Comparison of ENCODE assay signal across 17 mouse cellular contexts in the genomic region with DNA sequence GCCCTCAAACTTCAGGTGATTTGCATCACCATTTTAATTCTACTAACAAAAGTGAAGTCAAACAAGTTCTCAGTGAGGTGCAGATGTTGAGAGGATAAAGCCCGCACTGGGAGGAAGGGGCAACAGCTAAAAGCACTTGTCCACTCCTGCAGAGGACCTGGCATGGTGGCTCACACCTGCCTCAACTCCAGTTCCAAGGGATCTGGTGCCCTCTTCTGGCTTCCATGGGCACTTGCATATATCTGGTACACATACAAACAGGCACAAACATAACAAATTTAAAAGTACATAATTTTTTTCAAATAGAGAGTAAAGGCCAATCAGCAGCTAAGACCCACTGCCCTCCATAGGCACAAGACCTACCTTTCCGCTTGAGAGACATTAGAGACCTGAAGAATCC. TPM values are rescaled to one million over a fixed set of nuclear protein-coding genes. Genes with fewer than 3 reads are reported as not detected.
DNase-seq lines count a peak whose midpoint lies in the region; ATAC-seq and TF ChIP-seq lines count a peak whose summit lies in the region.
"Had no signal": no experiment of that assay in that cellular context is flagged by ENCODE, and none has a peak within 500 bp of the region (broad histone marks: within the 10 kb centered on the region; RNA-seq: fewer than 3 reads in every experiment).

No protein-coding gene starts in this region.

- no peak overlapping the region for H3K9ac ChIP-seq in hindbrain, postnatal 0 days (replicated peaks; ENCODE audit: low read length)
- no peak overlapping the region for H3K9ac ChIP-seq in hindbrain, embryonic 11.5 days (ENCODE audit: low read depth, low read length)
- H3K9ac ChIP-seq in midbrain, postnatal 0 days (replicated peaks; ENCODE audit: low read length, poor library complexity, severe bottlenecking) = no peak overlapping the region
- no peak overlapping the region for H3K9ac ChIP-seq in stomach, postnatal 0 days (ENCODE audit: low read length)
- H3K9ac ChIP-seq: forebrain, embryonic 13.5 days; lung, embryonic 15.5 days had no signal

- no peaks in the 10 kb centered on the region for H3K9me3 ChIP-seq in hindbrain, postnatal 0 days (ENCODE audit: low read length)
- H3K9me3 ChIP-seq in hindbrain, embryonic 11.5 days (ENCODE audit: control insufficient read depth, low read length) = no peaks in the 10 kb centered on the region
- no peaks in the 10 kb centered on the region for H3K9me3 ChIP-seq in midbrain, postnatal 0 days (ENCODE audit: low read length)
- no peaks in the 10 kb centered on the region for H3K9me3 ChIP-seq in midbrain, embryonic 10.5 days (replicated peaks)
- no peaks in the 10 kb centered on the region for H3K9me3 ChIP-seq in stomach, postnatal 0 days (ENCODE audit: control insufficient read depth, low read length)
- H3K9me3 ChIP-seq: forebrain, embryonic 13.5 days; lung, embryonic 15.5 days had no signal

- H3K4me2 ChIP-seq in hindbrain, postnatal 0 days (ENCODE audit: low read depth, low read length) = no peak overlapping the region
- no peak overlapping the region for H3K4me2 ChIP-seq in hindbrain, embryonic 11.5 days (replicated peaks; ENCODE audit: low read depth, low read length)
- no peak overlapping the region for H3K4me2 ChIP-seq in midbrain, postnatal 0 days (ENCODE audit: low read depth, low read length, poor library complexity, severe bottlenecking)
- no peak overlapping the region for H3K4me2 ChIP-seq in stomach, postnatal 0 days (replicated peaks; ENCODE audit: low read depth)
- H3K4me2 ChIP-seq: forebrain, embryonic 13.5 days; lung, embryonic 15.5 days had no signal

- H3K27me3 ChIP-seq in hindbrain, postnatal 0 days (ENCODE audit: insufficient read depth, low read length) = no peaks in the 10 kb centered on the region
- H3K27me3 ChIP-seq in hindbrain, embryonic 11.5 days (ENCODE audit: control insufficient read depth, insufficient read depth, low read length) = no peaks in the 10 kb centered on the region
- no peaks in the 10 kb centered on the region for H3K27me3 ChIP-seq in midbrain, postnatal 0 days (ENCODE audit: insufficient read depth, low read length)
- H3K27me3 ChIP-seq in midbrain, embryonic 10.5 days (ENCODE audit: low read depth, poor library complexity, severe bottlenecking) = no peaks in the 10 kb centered on the region
- H3K27me3 ChIP-seq in stomach, postnatal 0 days (ENCODE audit: control insufficient read depth, insufficient read depth, low read length) = no peaks in the 10 kb centered on the region
- H3K27me3 ChIP-seq: forebrain, embryonic 13.5 days; lung, embryonic 15.5 days had no signal

- TF ChIP-seq POLR2A in brain, embryonic 14.5 days (IDR thresholded peaks at IDR 0.05; ENCODE audit: borderline replicate concordance, extremely low read depth, insufficient read depth, insufficient read length, poor library complexity, severe bottlenecking) = no peak

- H3K4me3 ChIP-seq in hindbrain, postnatal 0 days (ENCODE audit: low read length) = no peak overlapping the region
- H3K4me3 ChIP-seq in hindbrain, embryonic 11.5 days (ENCODE audit: low read depth, low read length) = no peak overlapping the region
- H3K4me3 ChIP-seq in midbrain, postnatal 0 days (ENCODE audit: low read depth, low read length) = no peak overlapping the region
- H3K4me3 ChIP-seq in midbrain, embryonic 10.5 days = no peak overlapping the region
- H3K4me3 ChIP-seq in stomach, postnatal 0 days (ENCODE audit: low read depth, low read length) = no peak overlapping the region
- H3K4me3 ChIP-seq: forebrain, embryonic 13.5 days; lung, embryonic 15.5 days had no signal

- DNase-seq in hindbrain, postnatal 0 days (ENCODE audit: low spot score) = no peak
- DNase-seq in hindbrain, embryonic 11.5 days (ENCODE audit: low spot score) = no peak
- no peak for DNase-seq in midbrain, postnatal 0 days (ENCODE audit: low spot score)
- DNase-seq in midbrain, embryonic 10.5 days (ENCODE audit: low spot score) = no peak
- no peak for DNase-seq in brain, embryonic 14.5 days (ENCODE audit: low read depth)
- no peak for DNase-seq in stomach, postnatal 0 days (ENCODE audit: low spot score)
- no peak for DNase-seq in urinary bladder, postnatal 36 days (ENCODE audit: low spot score in 2 of 2)
- no peak for DNase-seq in cerebellum, adult 11 months
- DNase-seq: adrenal gland, adult 8-10 months; cerebellum, adult 11-12 months; gastrocnemius, postnatal 25 days; heart, postnatal 10 days; midbrain, embryonic 14.5 days; right cerebral cortex, postnatal 14 days had no signal

- no peaks in the 10 kb centered on the region for H3K36me3 ChIP-seq in hindbrain, postnatal 0 days (ENCODE audit: insufficient read depth, low read length)
- no peaks in the 10 kb centered on the region for H3K36me3 ChIP-seq in hindbrain, embryonic 11.5 days (ENCODE audit: control insufficient read depth, insufficient read depth, low read length)
- no peaks in the 10 kb centered on the region for H3K36me3 ChIP-seq in midbrain, postnatal 0 days (ENCODE audit: insufficient read depth, low read length)
- peaks cover 50% of the 10 kb centered on the region for H3K36me3 ChIP-seq in midbrain, embryonic 10.5 days
- H3K36me3 ChIP-seq in stomach, postnatal 0 days (ENCODE audit: control insufficient read depth, insufficient read depth, low read length) = no peaks in the 10 kb centered on the region

- H3K4me1 ChIP-seq in hindbrain, postnatal 0 days (ENCODE audit: insufficient read depth, low read length) = no peaks in the 10 kb centered on the region
- H3K4me1 ChIP-seq in hindbrain, embryonic 11.5 days (replicated peaks; ENCODE audit: control insufficient read depth, insufficient read depth, low read length) = no peaks in the 10 kb centered on the region
- H3K4me1 ChIP-seq in midbrain, postnatal 0 days (ENCODE audit: insufficient read depth, low read length) = no peaks in the 10 kb centered on the region
- H3K4me1 ChIP-seq in midbrain, embryonic 10.5 days = peaks cover 28% of the 10 kb centered on the region
- H3K4me1 ChIP-seq in stomach, postnatal 0 days (replicated peaks; ENCODE audit: control insufficient read depth, insufficient read depth) = no peaks in the 10 kb centered on the region

- 98% methylated on average over 2 of the region's 2 CpGs for WGBS in hindbrain, postnatal 0 days
- 85% methylated on average over 2 of the region's 2 CpGs for WGBS in hindbrain, embryonic 11.5 days
- WGBS in midbrain, postnatal 0 days = 94% methylated on average over 2 of the region's 2 CpGs
- WGBS in midbrain, embryonic 10.5 days = 86% methylated on average over 2 of the region's 2 CpGs
- WGBS in stomach, postnatal 0 days = 91% methylated on average over 2 of the region's 2 CpGs

- TF ChIP-seq EP300 in stomach, postnatal 0 days (optimal IDR thresholded peaks at IDR 0.05) = no peak

- ATAC-seq in hindbrain, postnatal 0 days = no peak
- ATAC-seq in hindbrain, embryonic 11.5 days (ENCODE audit: low FRiP score) = no peak
- no peak for ATAC-seq in midbrain, postnatal 0 days (ENCODE audit: low FRiP score)
- ATAC-seq in stomach, postnatal 0 days (ENCODE audit: low FRiP score, low TSS enrichment) = no peak
- ATAC-seq: forebrain, embryonic 13.5 days; intestine, embryonic 16.5 days had no signal

- no peak overlapping the region for H3K27ac ChIP-seq in hindbrain, postnatal 0 days
- H3K27ac ChIP-seq in hindbrain, embryonic 11.5 days (ENCODE audit: low read depth, low read length) = no peak overlapping the region
- H3K27ac ChIP-seq in midbrain, postnatal 0 days (ENCODE audit: low read depth, low read length) = no peak overlapping the region
- H3K27ac ChIP-seq in midbrain, embryonic 10.5 days (replicated peaks) = no peak overlapping the region
- no peak overlapping the region for H3K27ac ChIP-seq in stomach, postnatal 0 days (replicated peaks)
- H3K27ac ChIP-seq: forebrain, embryonic 13.5 days; lung, embryonic 15.5 days had no signal

- TF ChIP-seq CTCF in hindbrain, postnatal 0 days (IDR thresholded peaks at IDR 0.05; ENCODE audit: low read depth) = peak; percentile 47
- peak; percentile 44 for TF ChIP-seq CTCF in midbrain, postnatal 0 days (IDR thresholded peaks at IDR 0.05)
- TF ChIP-seq CTCF in brain, embryonic 14.5 days (IDR thresholded peaks at IDR 0.05; ENCODE audit: borderline replicate concordance, extremely low read depth, insufficient read depth, insufficient read length) = peak; percentile 31; the same call in 1 of the 2 replicates
- TF ChIP-seq CTCF in stomach, postnatal 0 days (IDR thresholded peaks at IDR 0.05; ENCODE audit: low read depth) = peak; percentile 59

RNA-seq across cellular contexts. Expression of a gene that starts 10.5 kb away (rescaled TPM):
- 5.4 and 5.5 TPM in 2 replicates for total RNA-seq in hindbrain, postnatal 0 days (2014; rRNA removed)
- polyA plus RNA-seq in hindbrain, postnatal 0 days (2015; fragmentation: Nextera tagmentation; extraction: Ambion mirVana) = 3.9 and 4.4 TPM in 2 replicates
- polyA plus RNA-seq in hindbrain, embryonic 11.5 days (2014; fragmentation: Nextera tagmentation; extraction: Ambion mirVana) = 31.5 and 33.3 TPM in 2 replicates
- total RNA-seq in midbrain, postnatal 0 days (2014; rRNA removed) = 4.5 and 5.7 TPM in 2 replicates
- 2.5 and 2.9 TPM in 2 replicates for polyA plus RNA-seq in midbrain, postnatal 0 days (2015; fragmentation: Nextera tagmentation; extraction: Ambion mirVana)
- 38.1 and 39.5 TPM in 2 replicates for polyA plus RNA-seq in midbrain, embryonic 10.5 days (2016; fragmentation: Nextera tagmentation; extraction: Ambion mirVana)
- polyA plus RNA-seq in brain, embryonic 14.5 days (2012; rRNA removed) = 10.4 and 13.3 TPM in 2 replicates
- polyA plus RNA-seq in stomach, postnatal 0 days (2015; fragmentation: Nextera tagmentation; extraction: Ambion mirVana) = 2.7 and 3.5 TPM in 2 replicates

RNA-seq across cellular contexts. Expression of a gene that starts 38.4 kb away (rescaled TPM):
- total RNA-seq in hindbrain, postnatal 0 days (2014; rRNA removed) = 26.6 and 33.8 TPM in 2 replicates
- polyA plus RNA-seq in hindbrain, postnatal 0 days (2015; fragmentation: Nextera tagmentation; extraction: Ambion mirVana) = 24.4 and 27.0 TPM in 2 replicates
- polyA plus RNA-seq in hindbrain, embryonic 11.5 days (2014; fragmentation: Nextera tagmentation; extraction: Ambion mirVana) = 11.2 and 14.4 TPM in 2 replicates
- 33.0 and 35.4 TPM in 2 replicates for total RNA-seq in midbrain, postnatal 0 days (2014; rRNA removed)
- 34.2 and 34.3 TPM in 2 replicates for polyA plus RNA-seq in midbrain, postnatal 0 days (2015; fragmentation: Nextera tagmentation; extraction: Ambion mirVana)
- 10.3 and 11.9 TPM in 2 replicates for polyA plus RNA-seq in midbrain, embryonic 10.5 days (2016; fragmentation: Nextera tagmentation; extraction: Ambion mirVana)
- polyA plus RNA-seq in brain, embryonic 14.5 days (2012; rRNA removed) = 12.0 and 14.8 TPM in 2 replicates
- polyA plus RNA-seq in stomach, postnatal 0 days (2015; fragmentation: Nextera tagmentation; extraction: Ambion mirVana) = 9.3 and 9.8 TPM in 2 replicates

RNA-seq across cellular contexts. Expression of a gene that starts 47.9 kb away (rescaled TPM):
- 69.2 and 78.5 TPM in 2 replicates for total RNA-seq in hindbrain, postnatal 0 days (2014; rRNA removed)
- polyA plus RNA-seq in hindbrain, postnatal 0 days (2015; fragmentation: Nextera tagmentation; extraction: Ambion mirVana) = 10.8 and 13.3 TPM in 2 replicates
- 13.8 and 22.8 TPM in 2 replicates for polyA plus RNA-seq in hindbrain, embryonic 11.5 days (2014; fragmentation: Nextera tagmentation; extraction: Ambion mirVana)
- 72.3 and 74.2 TPM in 2 replicates for total RNA-seq in midbrain, postnatal 0 days (2014; rRNA removed)
- polyA plus RNA-seq in midbrain, postnatal 0 days (2015; fragmentation: Nextera tagmentation; extraction: Ambion mirVana) = 15.4 and 17.0 TPM in 2 replicates
- 12.8 and 13.4 TPM in 2 replicates for polyA plus RNA-seq in midbrain, embryonic 10.5 days (2016; fragmentation: Nextera tagmentation; extraction: Ambion mirVana)
- polyA plus RNA-seq in brain, embryonic 14.5 days (2012; rRNA removed) = 31.8 and 51.5 TPM in 2 replicates
- 0.25 and 0.28 TPM in 2 replicates for polyA plus RNA-seq in stomach, postnatal 0 days (2015; fragmentation: Nextera tagmentation; extraction: Ambion mirVana)

RNA-seq across cellular contexts. Expression of a gene that starts 56.5 kb away (rescaled TPM):
- total RNA-seq in hindbrain, postnatal 0 days (2014; rRNA removed) = 9.0 and 13.2 TPM in 2 replicates
- polyA plus RNA-seq in hindbrain, postnatal 0 days (2015; fragmentation: Nextera tagmentation; extraction: Ambion mirVana) = 5.8 and 7.3 TPM in 2 replicates
- polyA plus RNA-seq in hindbrain, embryonic 11.5 days (2014; fragmentation: Nextera tagmentation; extraction: Ambion mirVana) = 5.0 and 6.8 TPM in 2 replicates
- 6.9 and 10.4 TPM in 2 replicates for total RNA-seq in midbrain, postnatal 0 days (2014; rRNA removed)
- 6.7 and 8.0 TPM in 2 replicates for polyA plus RNA-seq in midbrain, postnatal 0 days (2015; fragmentation: Nextera tagmentation; extraction: Ambion mirVana)
- 5.4 and 6.5 TPM in 2 replicates for polyA plus RNA-seq in midbrain, embryonic 10.5 days (2016; fragmentation: Nextera tagmentation; extraction: Ambion mirVana)
- polyA plus RNA-seq in brain, embryonic 14.5 days (2012; rRNA removed) = 14.6 and 16.5 TPM in 2 replicates
- polyA plus RNA-seq in stomach, postnatal 0 days (2015; fragmentation: Nextera tagmentation; extraction: Ambion mirVana) = 3.5 and 4.3 TPM in 2 replicates
